In genomic region chrX:166499496-166500190, GRCm38 (mm10) we compare ENCODE assay signal across 19 mouse cellular contexts.
"Had no signal": no experiment of that assay in that cellular context is flagged by ENCODE, and none has a peak within 500 bp of the region (broad histone marks: within the 10 kb centered on the region; RNA-seq: fewer than 3 reads in every experiment).

No protein-coding gene starts in this region.

- ATAC-seq: midbrain, embryonic 15.5 days had no signal

- H3K36me3 ChIP-seq: limb, embryonic 15.5 days; liver, embryonic 15.5 days; lung, embryonic 15.5 days; midbrain, embryonic 12.5 days; midbrain, embryonic 15.5 days had no signal

- H3K9ac ChIP-seq: limb, embryonic 12.5 days; limb, embryonic 15.5 days; liver, embryonic 15.5 days; lung, embryonic 15.5 days; midbrain, embryonic 12.5 days; midbrain, embryonic 15.5 days; neural tube, embryonic 13.5 days had no signal

- H3K4me2 ChIP-seq: limb, embryonic 12.5 days; limb, embryonic 15.5 days; liver, embryonic 11.5 days; liver, embryonic 15.5 days; lung, embryonic 15.5 days; midbrain, embryonic 12.5 days; midbrain, embryonic 15.5 days; neural tube, embryonic 13.5 days had no signal

- H3K27me3 ChIP-seq: limb, embryonic 15.5 days; liver, embryonic 15.5 days; lung, embryonic 15.5 days; midbrain, embryonic 15.5 days had no signal

- H3K27ac ChIP-seq: limb, embryonic 12.5 days; limb, embryonic 15.5 days; liver, embryonic 15.5 days; lung, embryonic 15.5 days; midbrain, embryonic 12.5 days; midbrain, embryonic 15.5 days; neural tube, embryonic 13.5 days had no signal

- DNase-seq: kidney, adult 18-20 months; kidney, postnatal 10 days; kidney, postnatal 36 days; left cerebral cortex, postnatal 4 days; lung, adult 18-20 months; lung, postnatal 10 days; retina, postnatal 1 day; right cerebral cortex, postnatal 25 days; thymus, adult 2 months; thymus, postnatal 14 days; thymus, postnatal 4 days had no signal

- H3K9me3 ChIP-seq: limb, embryonic 12.5 days; limb, embryonic 15.5 days; liver, embryonic 15.5 days; lung, embryonic 15.5 days; midbrain, embryonic 12.5 days; midbrain, embryonic 15.5 days; neural tube, embryonic 13.5 days had no signal

- H3K4me3 ChIP-seq: limb, embryonic 12.5 days; limb, embryonic 15.5 days; liver, embryonic 15.5 days; lung, embryonic 15.5 days; midbrain, embryonic 12.5 days; midbrain, embryonic 15.5 days; neural tube, embryonic 13.5 days had no signal

- H3K4me1 ChIP-seq: limb, embryonic 12.5 days; limb, embryonic 15.5 days; liver, embryonic 15.5 days; lung, embryonic 15.5 days; midbrain, embryonic 12.5 days; midbrain, embryonic 15.5 days; neural tube, embryonic 13.5 days had no signal
